Mouse (Mus musculus) NIH3T3 (cell line): Measurements from ENCODE around the gene Matk.

Experiments
- DNase-seq: peaks from one replicate; pipeline ENCODE4 v3.0.0-alpha.2; 2012; ENCODE audit warnings: low read depth

The Matk gene

DNA sequence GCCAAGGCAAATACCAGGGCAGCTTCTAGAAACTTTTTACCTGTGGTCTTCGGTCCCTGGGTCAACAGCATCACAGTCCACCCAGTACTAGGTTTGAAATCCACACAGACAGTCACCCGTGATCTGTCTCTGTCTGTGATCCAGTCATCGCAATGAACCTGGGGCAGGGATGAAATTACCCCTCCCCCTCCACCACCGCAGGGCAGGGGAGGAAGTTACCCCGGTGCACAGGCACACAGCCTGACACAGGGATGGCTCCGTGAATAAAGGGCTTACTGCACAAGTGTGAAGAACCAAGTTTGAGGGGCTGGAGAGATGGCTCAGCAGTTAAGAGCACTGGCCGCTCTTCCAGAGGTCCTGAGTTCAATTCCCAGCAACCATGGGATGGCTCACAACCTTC, 51.0 kb downstream of the Matk start:
- DNase-seq = no peak

DNA sequence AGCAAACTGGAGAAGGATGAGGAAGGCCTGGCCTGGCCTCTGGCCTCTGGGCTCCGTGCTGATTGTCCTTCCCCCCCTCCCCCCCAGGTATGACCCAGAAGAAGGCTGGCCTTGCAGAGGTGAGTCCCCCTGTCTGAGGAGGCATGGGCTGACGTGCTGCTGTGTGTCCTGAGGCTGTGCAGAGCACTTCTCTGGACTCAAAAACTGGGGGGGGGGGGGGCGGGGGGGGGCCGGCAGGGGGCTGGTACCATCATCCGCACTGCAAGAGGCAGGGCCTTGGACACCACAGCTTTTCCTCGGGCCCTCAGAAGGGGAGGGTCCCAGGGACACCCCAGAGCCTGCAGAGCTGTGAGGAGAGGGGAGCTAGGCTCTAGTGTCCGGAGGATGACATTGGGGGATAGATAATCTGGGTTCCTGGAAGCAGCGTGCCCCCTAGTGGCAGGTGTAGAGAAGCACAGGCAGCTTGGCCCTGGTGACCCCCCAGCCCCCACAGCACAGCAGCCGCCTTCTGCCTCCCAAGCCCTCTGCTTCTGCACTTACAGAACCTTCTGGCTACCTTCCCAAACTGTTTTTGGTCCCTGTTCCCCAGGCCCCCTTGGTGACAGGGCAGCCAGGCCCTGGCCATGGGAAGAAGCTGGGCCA, 52.0 kb downstream of the Matk start:
- DNase-seq = peak; percentile 77

- DNase-seq = no peak
These were observed 52.9 kb downstream of the Matk start for GRCm38 (mm10) chr10:81305663-81306062.

GRCm38 (mm10) chr10:81306173-81306668, 53.5 kb downstream of the Matk start:
- DNase-seq = no peak

GRCm38 (mm10) chr10:81306837-81307682, 54.3 kb downstream of the Matk start:
- DNase-seq = no peak

DNA sequence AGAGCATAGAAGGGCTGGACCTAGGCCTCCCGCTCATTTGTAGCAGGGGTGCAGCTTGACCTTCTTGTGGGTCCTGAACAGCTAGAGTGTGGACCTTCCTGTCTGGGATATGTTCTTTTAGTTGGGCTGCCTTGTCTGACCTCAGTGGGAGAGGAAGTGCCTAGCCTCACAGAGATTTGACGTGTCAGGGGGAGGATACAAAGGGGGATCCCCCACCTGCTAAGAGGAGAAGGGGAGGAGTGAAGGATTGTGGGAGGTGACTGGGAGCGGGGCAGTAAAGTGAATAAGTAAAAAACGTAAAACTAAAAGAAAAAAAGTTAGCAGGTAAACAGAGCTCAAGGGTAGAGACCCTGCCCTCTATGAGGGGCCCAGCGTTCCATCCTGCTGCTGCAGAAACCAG, 56.8 kb downstream of the Matk start:
- DNase-seq = no peak
